Mouse (Mus musculus) midbrain, embryonic 14.5 days (tissue): Measurements from ENCODE around the gene Spty2d1. TPM values are rescaled to one million over a fixed set of nuclear protein-coding genes. Genes with fewer than 3 reads are reported as not detected.

ENCODE experiments used
- ATAC-seq: fragments of 200-750 bp; cut with Nextera tagmentation; 2 replicates; pipeline ENCODE4 v1.8.0; 2017; ENCODE audit warnings: moderate number of reproducible peaks, moderate library complexity; ENCODE audit not compliant: low FRiP score, low TSS enrichment
- DNase-seq: peaks from one replicate; pipeline ENCODE4 v3.0.0-alpha.2; 2015
- H3K27ac ChIP-seq: fragments of 300-500 bp; sonication (generic); replicated peaks from 2 replicates; pipeline ENCODE4 v1.5.1; 2014; ENCODE audit warnings: mild to moderate bottlenecking, low read depth, low read length, moderate library complexity
- H3K27me3 ChIP-seq: fragments of 300-500 bp; sonication (generic); 2 replicates; pipeline ENCODE4 v1.6.1; 2014; ENCODE audit warnings: low read length, control low read depth, mixed read lengths; ENCODE audit not compliant: control insufficient read depth, insufficient read depth
- H3K36me3 ChIP-seq: fragments of 300-500 bp; sonication (generic); 2 replicates; pipeline ENCODE4 v1.6.1; 2014; ENCODE audit warnings: low read length, control low read depth; ENCODE audit not compliant: control insufficient read depth, insufficient read depth
- H3K4me1 ChIP-seq: fragments of 300-500 bp; sonication (generic); 2 replicates; pipeline ENCODE4 v1.6.1; 2014; ENCODE audit warnings: mild to moderate bottlenecking, antibody characterized with exemption, low read length, control low read depth; ENCODE audit not compliant: control insufficient read depth, insufficient read depth
- H3K4me2 ChIP-seq: fragments of 300-500 bp; sonication (generic); 2 replicates; pipeline ENCODE4 v1.6.1; 2014; ENCODE audit warnings: mild to moderate bottlenecking, low read length, moderate library complexity
- H3K4me3 ChIP-seq: fragments of 300-500 bp; sonication (generic); replicated peaks from 2 replicates; pipeline ENCODE4 v1.5.1; 2014; ENCODE audit warnings: low read depth, low read length
- H3K9ac ChIP-seq: fragments of 300-500 bp; sonication (generic); replicated peaks from 2 replicates; pipeline ENCODE4 v1.6.1; 2014; ENCODE audit warnings: mild to moderate bottlenecking, low read length, moderate library complexity
- H3K9me3 ChIP-seq: fragments of 300-500 bp; sonication (generic); 2 replicates; pipeline ENCODE4 v1.6.1; 2016; ENCODE audit warnings: low read length, control low read depth, mixed read lengths; ENCODE audit not compliant: control insufficient read depth
- WGBS: fragments of 180-500 bp; shearing (Covaris S2); extraction: QIAGEN DNeasy Blood & Tissue Kit; methylation state at CpG from one replicate; pipeline ENCODE4 v1.1.7; 2014; 5-methylcytosine and 5-hydroxymethylcytosine counted together
- polyA plus RNA-seq: library from polyadenylated mRNA; unstranded; fragments of >200 nt; fragmentation: Nextera tagmentation; extraction: Ambion mirVana; gene quantifications from 2 replicates; pipeline ENCODE4 v1.2.1, GENCODE M21; 2014

Spty2d1 gene
- polyA plus RNA-seq, 1 experiment from 2014 or later = 8.9 TPM

DNA sequence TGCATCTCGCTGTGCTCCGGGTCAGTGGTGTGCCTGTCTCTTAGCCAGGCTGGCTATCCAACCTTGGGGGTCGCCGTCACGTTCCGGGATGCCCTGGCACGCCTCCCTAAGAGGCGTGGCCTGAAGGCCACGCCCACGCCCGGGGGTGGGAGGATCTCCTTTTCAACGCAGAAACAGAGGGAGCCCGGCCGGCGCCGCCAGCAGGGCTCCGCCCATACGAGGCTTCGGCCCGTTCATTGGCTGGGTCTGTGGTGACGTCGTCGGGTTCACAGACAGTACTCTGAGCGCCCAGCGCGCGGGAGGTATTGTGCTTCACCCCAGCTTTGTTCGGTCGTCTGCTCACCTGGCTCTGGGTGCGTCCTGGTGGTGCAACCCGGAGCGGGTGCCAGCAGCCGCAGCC is 42.2 kb upstream of the Spty2d1 start, which contains the start of gene Tmem86a:
Tmem86a (plus strand) TSS at position 236 of the 400 bp plus-strand sequence.
- Histone ChIP-seq H3K9ac (peak within 1 kb of the TSS; percentile 91), H3K36me3 (peaks cover 11% of the 10 kb centered on the region; the same call in 1 of the 2 replicates), H3K4me3 (peak within 1 kb of the TSS; percentile 95), H3K27me3 (no peaks in the 10 kb centered on the region), H3K9me3 (no peaks in the 10 kb centered on the region), H3K4me2 (peak within 1 kb of the TSS; percentile 87), H3K4me1 (peaks cover 15% of the 10 kb centered on the region), H3K27ac (peak within 1 kb of the TSS; percentile 95)
- DNase-seq (peak; percentile 99), ATAC-seq (peak; percentile 99)
- WGBS = under 1% methylated on average over 32 of the region's 33 CpGs

DNA sequence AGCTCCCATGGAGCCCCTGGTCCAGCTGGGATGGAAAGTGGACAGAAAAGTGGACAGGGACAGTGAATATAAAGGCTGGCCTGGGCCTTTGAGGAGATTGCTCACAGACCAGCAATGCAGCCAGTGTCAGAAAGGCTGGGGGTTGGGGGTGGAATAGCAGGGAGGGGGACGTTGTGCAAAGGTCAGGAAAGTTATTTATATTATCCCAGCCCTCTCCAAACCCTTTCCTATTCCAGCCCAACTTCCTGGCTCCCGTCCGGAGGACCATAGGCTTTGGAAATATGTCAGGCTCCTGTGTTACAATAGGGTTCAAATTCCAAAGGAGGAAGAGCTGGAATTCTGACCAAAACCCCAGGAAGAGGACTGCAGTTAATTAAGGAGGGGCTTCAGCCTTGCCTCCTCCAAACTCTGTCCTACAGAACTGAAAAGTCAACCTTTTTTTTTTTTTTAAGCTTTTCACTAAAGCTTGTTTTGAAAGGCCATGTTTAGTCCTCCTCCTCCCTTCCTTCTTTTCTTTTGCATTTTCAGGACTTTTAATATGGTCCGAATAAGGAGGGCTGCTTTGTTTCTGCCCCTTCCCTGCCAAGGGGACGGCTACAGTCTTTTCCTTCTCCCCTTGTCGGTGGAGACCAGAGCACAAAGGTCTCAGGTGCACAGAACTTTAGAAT is 34.7 kb upstream of the Spty2d1 start:
- H3K9me3 ChIP-seq = no peaks in the 10 kb centered on the region
- 62% methylated on average over 6 of the region's 6 CpGs for WGBS

DNA sequence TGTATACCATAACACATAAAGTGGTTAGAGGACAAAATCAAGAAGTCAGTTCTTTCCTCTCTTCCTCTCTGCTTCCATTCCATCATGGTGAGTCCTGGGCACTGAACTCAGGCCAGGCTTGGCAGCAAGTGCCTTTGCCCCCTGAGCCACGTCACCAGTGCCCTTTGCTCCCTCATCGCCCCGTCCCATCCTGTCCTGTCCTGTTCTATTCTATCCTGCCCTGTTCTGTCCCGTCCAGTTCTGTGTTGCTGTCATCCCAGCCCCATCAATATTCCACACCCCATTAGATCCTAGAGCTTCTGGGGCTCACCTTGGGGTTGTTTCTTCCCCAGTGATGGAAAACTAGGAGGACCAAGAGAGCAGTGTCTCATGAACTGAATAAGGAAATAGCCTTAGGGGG is 33.9 kb upstream of the Spty2d1 start:
- Histone ChIP-seq H3K9ac (no peak overlapping the region), H3K36me3 (no peaks in the 10 kb centered on the region), H3K27me3 (no peaks in the 10 kb centered on the region), H3K27ac (no peak overlapping the region), H3K4me2 (no peak overlapping the region), H3K9me3 (no peaks in the 10 kb centered on the region), H3K4me3 (no peak overlapping the region), H3K4me1 (no peaks in the 10 kb centered on the region)
- DNase-seq (no peak), ATAC-seq (no peak)
- 90% methylated on average over 4 of the region's 4 CpGs for WGBS

More for the DNA sequence above, 34.7 kb upstream of the Spty2d1 start:
- Histone ChIP-seq H3K4me1 (no peaks in the 10 kb centered on the region), H3K36me3 (no peaks in the 10 kb centered on the region), H3K27me3 (no peaks in the 10 kb centered on the region), H3K27ac (no peak overlapping the region), H3K4me3 (no peak overlapping the region), H3K4me2 (no peak overlapping the region), H3K9ac (no peak overlapping the region)
- DNase-seq (no peak), ATAC-seq (no peak)

DNA sequence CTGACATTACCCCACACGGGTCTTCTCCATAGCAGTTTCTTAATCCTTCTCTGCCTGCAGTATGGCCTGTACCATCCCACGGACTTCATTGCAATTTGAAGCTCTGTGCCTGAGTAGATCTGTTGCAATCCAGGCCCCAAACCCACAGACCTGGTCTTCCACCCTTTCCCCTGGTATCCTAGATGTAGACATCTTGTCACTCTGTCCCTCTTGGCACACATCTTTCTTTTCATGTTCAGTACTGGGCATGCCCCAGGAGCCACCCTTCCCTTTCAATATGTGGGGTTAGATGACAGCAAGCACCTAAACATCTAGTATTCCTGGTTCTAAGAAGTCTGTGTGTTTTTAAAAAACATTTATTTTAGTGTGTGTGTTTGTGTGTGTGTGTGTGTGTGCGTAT is 33.5 kb upstream of the Spty2d1 start:
- Histone ChIP-seq H3K27me3 (no peaks in the 10 kb centered on the region), H3K4me1 (no peaks in the 10 kb centered on the region), H3K9me3 (no peaks in the 10 kb centered on the region), H3K27ac (no peak overlapping the region), H3K4me2 (no peak overlapping the region), H3K4me3 (no peak overlapping the region), H3K36me3 (no peaks in the 10 kb centered on the region), H3K9ac (no peak overlapping the region)
- DNase-seq (no peak), ATAC-seq (no peak)
- WGBS = 79% methylated on average over 3 of the region's 3 CpGs

DNA sequence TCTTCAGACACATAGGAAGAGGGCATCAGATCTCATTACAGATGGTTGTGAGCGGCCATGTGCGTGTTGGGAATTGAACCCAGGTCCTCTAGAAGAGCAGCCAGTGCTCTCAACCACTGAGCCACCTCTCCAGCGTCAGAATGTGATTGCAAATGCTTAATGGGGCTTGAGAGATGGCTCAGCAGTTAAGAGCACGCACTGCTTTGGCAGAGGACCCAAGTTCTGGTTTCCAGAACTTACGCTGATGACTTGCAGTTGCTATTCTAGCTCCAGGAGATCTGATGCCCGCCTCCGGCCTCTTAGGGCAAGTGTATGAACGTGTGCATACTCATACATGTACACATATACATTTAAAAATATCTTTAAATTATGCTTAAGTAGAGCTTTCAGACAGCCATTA is 27.2 kb upstream of the Spty2d1 start:
- DNase-seq (no peak), ATAC-seq (no peak)
- no peaks in the 10 kb centered on the region for H3K9me3 ChIP-seq
- H3K27ac ChIP-seq = no peak overlapping the region
- no peak overlapping the region for H3K4me3 ChIP-seq
- no peaks in the 10 kb centered on the region for H3K27me3 ChIP-seq
- H3K4me2 ChIP-seq = no peak overlapping the region
- H3K36me3 ChIP-seq = no peaks in the 10 kb centered on the region
- 77% methylated on average over 8 of the region's 8 CpGs for WGBS
- no peaks in the 10 kb centered on the region for H3K4me1 ChIP-seq
- H3K9ac ChIP-seq = no peak overlapping the region

DNA sequence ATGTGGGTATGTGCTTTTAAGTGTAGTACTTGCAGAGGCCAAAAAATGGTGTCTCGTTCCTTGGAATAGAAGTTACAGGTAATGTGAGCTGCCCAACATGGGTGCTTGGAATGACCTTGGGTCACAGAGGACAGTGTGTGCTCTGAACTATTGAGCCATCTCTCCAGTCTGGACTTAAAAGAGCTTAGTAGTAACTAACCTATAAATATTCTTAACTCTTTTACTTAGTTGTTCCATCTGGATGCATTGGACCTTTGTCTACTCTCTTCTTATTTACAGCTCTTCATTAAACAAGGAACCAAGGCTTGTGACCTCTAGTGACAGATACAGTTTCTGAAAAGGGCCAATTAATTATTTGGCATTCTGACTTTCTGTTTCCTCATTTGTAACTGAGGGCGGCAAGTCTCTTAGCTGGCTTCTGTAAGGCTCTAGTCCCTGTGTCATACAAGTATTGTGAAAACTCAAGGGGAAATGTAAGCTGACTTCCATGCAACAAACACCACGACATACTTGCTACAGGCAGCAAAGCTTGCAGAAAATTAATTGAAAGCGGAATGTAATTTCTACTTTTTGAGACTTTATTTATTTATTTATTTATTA is 26.7 kb upstream of the Spty2d1 start:
- H3K36me3 ChIP-seq = no peaks in the 10 kb centered on the region
- H3K27me3 ChIP-seq = no peaks in the 10 kb centered on the region
- no peak overlapping the region for H3K27ac ChIP-seq
- H3K4me2 ChIP-seq = no peak overlapping the region
- no peak for ATAC-seq
- DNase-seq = no peak
- no peaks in the 10 kb centered on the region for H3K4me1 ChIP-seq
- H3K4me3 ChIP-seq = no peak overlapping the region
- no peak overlapping the region for H3K9ac ChIP-seq
- no peaks in the 10 kb centered on the region for H3K9me3 ChIP-seq
- WGBS = 87% methylated on average over 4 of the region's 4 CpGs

DNA sequence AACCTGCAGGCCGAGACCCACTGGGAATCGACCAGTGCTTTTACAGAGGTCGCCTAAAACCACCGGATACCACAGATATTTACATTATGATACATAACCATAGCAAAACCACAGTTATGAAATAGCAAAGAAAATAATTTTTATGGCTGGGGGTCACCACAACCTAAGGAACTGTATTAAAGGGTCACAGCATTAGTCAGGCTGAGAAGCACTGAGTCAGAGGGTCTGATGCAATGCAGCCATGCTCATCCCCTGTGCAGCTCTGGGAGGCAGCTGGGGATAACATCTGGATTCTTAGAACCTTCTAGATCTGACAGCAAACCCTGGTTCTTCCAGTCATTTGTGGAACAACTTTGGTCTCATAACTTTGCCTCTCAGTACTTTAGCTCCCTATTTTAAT is 23.2 kb upstream of the Spty2d1 start:
- ATAC-seq = no peak

DNA sequence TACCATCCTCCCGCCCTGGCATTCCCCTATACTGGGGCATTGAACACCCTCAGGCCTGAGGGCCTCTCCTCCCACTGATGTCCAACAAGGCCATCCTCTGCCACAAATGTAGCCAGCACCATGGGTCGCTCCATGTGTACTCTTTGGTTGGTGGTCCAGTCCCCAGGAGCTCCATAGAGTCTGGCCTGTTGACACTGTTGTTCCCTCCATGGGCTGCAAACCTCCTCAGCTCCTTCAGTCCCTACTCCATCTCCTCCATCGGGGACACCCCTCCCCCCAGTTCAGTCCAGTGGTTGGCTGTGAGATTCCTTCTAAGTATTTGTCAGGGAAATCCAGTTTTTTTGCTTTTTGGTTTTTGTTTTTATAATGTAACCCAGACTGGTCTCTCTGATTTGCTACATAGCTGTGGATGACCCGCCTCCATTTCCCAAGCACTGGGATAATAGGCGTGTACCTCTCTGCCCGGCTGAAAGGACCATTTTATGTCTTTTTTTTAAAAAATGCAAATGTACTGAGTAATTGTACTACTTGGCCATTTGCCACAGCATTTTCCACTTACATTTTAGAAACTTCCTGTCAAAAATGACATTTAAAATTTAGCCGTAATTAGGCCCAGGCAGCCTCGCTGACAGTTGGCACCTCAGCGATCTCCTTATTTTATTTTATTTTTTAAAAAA is 22.4 kb upstream of the Spty2d1 start:
- Histone ChIP-seq H3K9ac (no peak overlapping the region), H3K9me3 (no peaks in the 10 kb centered on the region), H3K27me3 (no peaks in the 10 kb centered on the region), H3K4me2 (no peak overlapping the region), H3K36me3 (no peaks in the 10 kb centered on the region), H3K4me1 (no peaks in the 10 kb centered on the region), H3K27ac (no peak overlapping the region), H3K4me3 (no peak overlapping the region)
- DNase-seq (no peak), ATAC-seq (no peak)
- WGBS = 80% methylated on average over 9 of the region's 9 CpGs

More for the DNA sequence above, 23.2 kb upstream of the Spty2d1 start:
- Histone ChIP-seq H3K4me2 (no peak overlapping the region), H3K27me3 (no peaks in the 10 kb centered on the region), H3K4me1 (no peaks in the 10 kb centered on the region), H3K9ac (no peak overlapping the region), H3K27ac (no peak overlapping the region), H3K4me3 (no peak overlapping the region), H3K9me3 (no peaks in the 10 kb centered on the region), H3K36me3 (no peaks in the 10 kb centered on the region)
- DNase-seq = no peak
- WGBS = 80% methylated on average over 4 of the region's 4 CpGs
